Mouse (Mus musculus): ENCODE measurements around the gene Cacna1e.

- TF ChIP-seq CTCF (IDR thresholded peaks at IDR 0.05 in 2 of 3, conservative IDR thresholded peaks at IDR 0.05 in 1 of 3; ENCODE audit: control insufficient read depth in 1 of 3, insufficient read depth in 1 of 3, low read depth in 2 of 3, low read length in 3 of 3, poor library complexity in 1 of 3, severe bottlenecking in 1 of 3) (no peak), JUND (IDR thresholded peaks at IDR 0.05; ENCODE audit: low read depth, low read length) (no peak), MEF2A (IDR thresholded peaks at IDR 0.05; ENCODE audit: extremely low read depth, insufficient replicate concordance, low read depth, low read length, poor library complexity, severe bottlenecking) (no peak), BHLHE40 (IDR thresholded peaks at IDR 0.05; ENCODE audit: borderline replicate concordance, low read depth, low read length) (no peak)
Observed at GRCm38 (mm10) chr1:154886611-154887010, 2.3 kb upstream of the Cacna1e start.
